Mouse (Mus musculus): ENCODE results near the gene Kat8. TPM values are rescaled to one million over a fixed set of nuclear protein-coding genes. Genes with fewer than 3 reads are reported as not detected.

Kat8 gene
- 5.5 and 8.5 TPM in 2 replicates for polyA plus RNA-seq (2012; ENCODE audit: low replicate concordance)

GRCm38 (mm10) chr7:127912190-127912871 is at the start of gene Kat8:
Kat8 (plus strand) TSS chr7:127912516.

GRCm38 (mm10) chr7:127876041-127876466 is 36.3 kb upstream of the Kat8 start, which contains the start of gene Zfp646:
Zfp646 (plus strand) TSS chr7:127876221.

GRCm38 (mm10) chr7:127876467-127877348 is 35.6 kb upstream of the Kat8 start, which contains the start of gene Zfp668:
Zfp668 (minus strand) TSS chr7:127876828.

GRCm38 (mm10) chr7:127890798-127891197 is 21.5 kb upstream of the Kat8 start, which contains the start of gene Prss53:
Prss53 (minus strand) TSS chr7:127890970.

DNA sequence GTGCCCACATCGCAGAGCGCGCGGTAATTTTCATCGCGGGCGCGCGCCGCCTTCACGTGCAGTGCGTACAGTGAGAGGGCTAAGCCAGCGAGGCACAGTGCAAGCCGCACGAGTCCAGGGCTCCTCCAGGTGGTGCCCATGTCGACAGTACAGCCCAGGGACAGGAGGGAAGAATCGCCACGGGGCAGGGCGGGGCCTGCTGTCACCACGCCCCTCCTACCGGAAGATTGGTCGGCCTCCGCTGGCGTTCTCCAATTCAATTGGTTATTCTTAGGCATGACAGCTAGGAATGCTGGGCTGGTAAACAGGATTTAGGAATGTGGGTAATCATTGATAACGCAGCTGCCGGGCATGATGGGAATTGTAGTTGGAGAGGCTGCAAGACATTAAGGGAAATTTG is 16.9 kb upstream of the Kat8 start, which contains the start of the genes Gm21974 and Vkorc1:
Gene Gm21974, minus strand, starts transcription at position 13 of the 400 bp plus-strand sequence.
Gene Vkorc1, minus strand, starts transcription at position 176 of the 400 bp plus-strand sequence.

GRCm38 (mm10) chr7:127903971-127904796 is 8.1 kb upstream of the Kat8 start, which contains the start of gene Bckdk:
Bckdk (plus strand) TSS chr7:127904082.

GRCm38 (mm10) chr7:127929923-127930322 is 17.6 kb downstream of the Kat8 start, which contains the start of gene Prss8:
Prss8 (minus strand) TSS chr7:127930104.

DNA sequence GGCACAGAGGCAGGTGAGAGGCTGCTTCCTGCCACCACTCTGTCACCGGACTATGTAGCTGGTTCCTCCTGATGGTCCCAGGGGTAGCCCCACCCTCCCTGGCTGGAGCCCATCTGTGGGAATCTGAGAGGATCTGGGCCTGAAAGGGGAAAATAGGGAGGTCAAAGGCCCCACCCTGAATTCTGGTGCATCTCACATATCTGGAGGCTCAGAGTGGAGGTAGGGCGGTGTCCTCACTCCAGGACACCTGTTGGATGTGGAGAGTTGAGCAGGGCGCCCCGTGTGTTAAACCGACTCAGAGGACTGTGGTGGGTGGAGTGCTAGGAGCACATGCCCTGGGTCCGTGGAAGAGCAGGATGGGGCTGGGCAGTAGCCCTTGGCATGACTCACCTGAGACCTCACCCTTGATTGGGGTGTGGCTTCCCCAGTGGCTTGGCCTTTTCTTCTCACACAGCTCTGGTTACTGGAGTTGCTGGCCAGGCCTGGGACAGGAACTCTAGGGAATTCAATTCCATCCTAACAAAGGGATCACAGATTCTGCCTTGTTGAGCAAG is 34.2 kb downstream of the Kat8 start, which contains the start of gene Prss36:
Gene Prss36, minus strand, starts transcription at position 256 of the 554 bp plus-strand sequence.

GRCm38 (mm10) chr7:127967004-127967921 is 54.9 kb downstream of the Kat8 start, which contains the start of gene Fus:
Fus (plus strand) TSS chr7:127967457.

Other genes starting within 250 kb of the Kat8 start
- 238 and 564 TPM in 2 replicates for gene Bcl7c, start 203.6 kb upstream of the Kat8 start, polyA plus RNA-seq (2012; ENCODE audit: low replicate concordance)
- gene Ctf1, start 199.8 kb upstream of the Kat8 start, polyA plus RNA-seq (2012; ENCODE audit: low replicate concordance), result 0.25 TPM in 1 of 2 replicates, not detected in the other
- not detected in 2 replicates for gene Ctf2, start 180.3 kb upstream of the Kat8 start, polyA plus RNA-seq (2012; ENCODE audit: low replicate concordance)
- gene Fbxl19, start 168.0 kb upstream of the Kat8 start, polyA plus RNA-seq (2012; ENCODE audit: low replicate concordance), result 26.7 and 56.3 TPM in 2 replicates
- gene Orai3, start 142.7 kb upstream of the Kat8 start, polyA plus RNA-seq (2012; ENCODE audit: low replicate concordance), result 46.3 and 124 TPM in 2 replicates
- 61.8 and 82.0 TPM in 2 replicates for gene Setd1a, start 135.8 kb upstream of the Kat8 start, polyA plus RNA-seq (2012; ENCODE audit: low replicate concordance)
- gene Gm49388, start 126.9 kb upstream of the Kat8 start, polyA plus RNA-seq (2012; ENCODE audit: low replicate concordance), result 7.0 TPM in 1 of 2 replicates, not detected in the other
- 0.94 and 7.6 TPM in 2 replicates for gene Hsd3b7, start 111.9 kb upstream of the Kat8 start, polyA plus RNA-seq (2012; ENCODE audit: low replicate concordance)
- gene Stx4a, start 88.2 kb upstream of the Kat8 start, polyA plus RNA-seq (2012; ENCODE audit: low replicate concordance), result 86.0 and 101 TPM in 2 replicates
- 0.03 and 0.11 TPM in 2 replicates for gene Stx1b, start 88.0 kb upstream of the Kat8 start, polyA plus RNA-seq (2012; ENCODE audit: low replicate concordance)
- 33.7 and 53.9 TPM in 2 replicates for gene Zfp646, start 36.3 kb upstream of the Kat8 start, polyA plus RNA-seq (2012; ENCODE audit: low replicate concordance)
- gene Zfp668, start 35.7 kb upstream of the Kat8 start, polyA plus RNA-seq (2012; ENCODE audit: low replicate concordance), result 25.3 and 26.3 TPM in 2 replicates
- gene Prss53, start 21.5 kb upstream of the Kat8 start, polyA plus RNA-seq (2012; ENCODE audit: low replicate concordance), result 0.82 and 1.2 TPM in 2 replicates
- gene Gm21974, start 17.1 kb upstream of the Kat8 start, polyA plus RNA-seq (2012; ENCODE audit: low replicate concordance), result not detected in 2 replicates
- 7.0 and 14.6 TPM in 2 replicates for gene Vkorc1, start 16.9 kb upstream of the Kat8 start, polyA plus RNA-seq (2012; ENCODE audit: low replicate concordance)
- gene Bckdk, start 8.4 kb upstream of the Kat8 start, polyA plus RNA-seq (2012; ENCODE audit: low replicate concordance), result 76.6 and 120 TPM in 2 replicates
- gene Prss8, start 17.6 kb downstream of the Kat8 start, polyA plus RNA-seq (2012; ENCODE audit: low replicate concordance), result 0.07 and 0.15 TPM in 2 replicates
- 3.6 and 6.7 TPM in 2 replicates for gene Prss36, start 34.2 kb downstream of the Kat8 start, polyA plus RNA-seq (2012; ENCODE audit: low replicate concordance)
- gene Fus, start 54.9 kb downstream of the Kat8 start, polyA plus RNA-seq (2012; ENCODE audit: low replicate concordance), result 277 and 346 TPM in 2 replicates
- 8.6 and 9.0 TPM in 2 replicates for gene Pycard, start 81.4 kb downstream of the Kat8 start, polyA plus RNA-seq (2012; ENCODE audit: low replicate concordance)
- gene Trim72, start 91.4 kb downstream of the Kat8 start, polyA plus RNA-seq (2012; ENCODE audit: low replicate concordance), result 0.35 and 1.2 TPM in 2 replicates
- gene Itgam, start 150.1 kb downstream of the Kat8 start, polyA plus RNA-seq (2012; ENCODE audit: low replicate concordance), result 16.1 and 24.0 TPM in 2 replicates
- gene Gm49368, start 150.2 kb downstream of the Kat8 start, polyA plus RNA-seq (2012; ENCODE audit: low replicate concordance), result 0.16 and 1.5 TPM in 2 replicates
- 17.8 and 30.0 TPM in 2 replicates for gene Itgax, start 217.0 kb downstream of the Kat8 start, polyA plus RNA-seq (2012; ENCODE audit: low replicate concordance)
- gene Itgad, start 241.9 kb downstream of the Kat8 start, polyA plus RNA-seq (2012; ENCODE audit: low replicate concordance), result 34.3 and 68.9 TPM in 2 replicates

Data from hematopoietic multipotent progenitor cell, adult 10-12 weeks (in vitro differentiated cells).